Mouse (Mus musculus) left cerebral cortex, postnatal 36 days (tissue): Measurements from ENCODE around the gene Glmp. TPM values are rescaled to one million over a fixed set of nuclear protein-coding genes. Genes with fewer than 3 reads are reported as not detected.

Source experiments
- DNase-seq, 2 experiments: peaks; one replicate each; pipeline ENCODE4 v3.0.0; 2021 to 2022; ENCODE audit warnings: low spot score in 2 of 2, mixed read lengths in 1 of 2
- intact Hi-C: fragments of 180-260 bp; cut with DNase I; formaldehyde crosslinking; loops from one replicate; pipeline ENCODE4 v1.15.1; 2025
- total RNA-seq, 2 experiments: library from RNA; stranded (reverse); gene quantifications; 2 replicates each; pipeline ENCODE4 v1.2.3; 2021

Glmp gene
- total RNA-seq, 2 experiments from 2014 or later = 90.8 to 101 TPM

DNA sequence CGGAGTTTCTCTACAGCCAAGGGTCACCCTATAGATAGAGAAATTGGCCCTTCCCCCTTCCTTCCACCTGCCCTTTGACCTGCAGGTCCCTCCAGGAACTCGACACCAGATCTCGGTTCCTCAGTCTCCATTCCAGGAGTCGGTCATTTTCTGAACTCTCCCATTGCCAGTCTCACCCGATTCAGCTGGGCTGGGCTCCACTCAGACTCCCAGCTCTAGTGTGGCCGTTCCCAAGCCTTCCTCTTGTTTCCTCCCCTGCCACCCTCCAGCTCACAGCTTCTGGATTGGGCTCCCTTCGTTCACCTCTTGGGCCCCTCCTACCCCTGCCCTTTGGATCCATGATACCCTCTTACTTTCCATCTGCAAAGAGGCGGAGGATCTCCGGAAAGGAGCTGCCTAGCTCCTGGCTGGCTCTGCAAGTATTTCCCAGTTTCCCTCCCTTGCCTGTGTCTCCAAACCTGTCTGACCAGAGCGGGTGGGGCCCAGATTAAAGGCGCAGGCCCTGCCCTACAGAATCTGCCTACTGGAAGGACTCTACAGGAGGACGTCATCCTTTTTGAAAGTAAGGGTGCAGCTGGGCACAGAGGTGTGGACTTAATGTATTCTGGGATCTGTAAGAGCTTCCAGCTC is 9.3 kb downstream of the Glmp start:
- DNase-seq = no peak
- intact Hi-C loops = no loop called here

DNA sequence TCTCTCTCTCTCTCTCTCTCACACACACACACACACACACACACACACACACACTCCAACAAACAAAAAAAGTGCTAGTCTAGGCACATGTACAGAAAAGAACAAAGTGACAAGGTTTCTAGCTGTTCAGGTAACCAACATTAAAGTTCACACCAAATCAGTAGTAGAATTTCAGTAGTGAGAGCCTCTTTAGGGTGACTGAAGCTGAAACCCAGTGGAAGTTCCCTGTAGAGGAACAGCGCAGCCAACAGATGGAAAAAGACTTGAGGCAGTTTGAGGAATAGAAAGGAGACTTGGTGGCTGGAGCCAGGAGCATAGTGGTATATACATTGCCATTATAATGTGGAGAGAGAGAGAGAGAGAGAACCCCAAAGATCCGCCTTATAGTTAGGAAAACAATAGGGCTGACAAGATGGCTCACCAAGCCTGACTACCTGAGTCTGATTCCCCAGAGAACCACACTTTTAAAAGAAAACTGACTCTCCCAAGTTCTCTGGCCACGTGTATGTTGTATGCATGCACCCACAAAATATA is 10.1 kb downstream of the Glmp start:
- intact Hi-C loops = loop anchor here (5.0 kb wide), 1 partner anchor 38 kb away; the partner anchor contains the start of genes Cct3 and Tsacc
- no peak for DNase-seq

DNA sequence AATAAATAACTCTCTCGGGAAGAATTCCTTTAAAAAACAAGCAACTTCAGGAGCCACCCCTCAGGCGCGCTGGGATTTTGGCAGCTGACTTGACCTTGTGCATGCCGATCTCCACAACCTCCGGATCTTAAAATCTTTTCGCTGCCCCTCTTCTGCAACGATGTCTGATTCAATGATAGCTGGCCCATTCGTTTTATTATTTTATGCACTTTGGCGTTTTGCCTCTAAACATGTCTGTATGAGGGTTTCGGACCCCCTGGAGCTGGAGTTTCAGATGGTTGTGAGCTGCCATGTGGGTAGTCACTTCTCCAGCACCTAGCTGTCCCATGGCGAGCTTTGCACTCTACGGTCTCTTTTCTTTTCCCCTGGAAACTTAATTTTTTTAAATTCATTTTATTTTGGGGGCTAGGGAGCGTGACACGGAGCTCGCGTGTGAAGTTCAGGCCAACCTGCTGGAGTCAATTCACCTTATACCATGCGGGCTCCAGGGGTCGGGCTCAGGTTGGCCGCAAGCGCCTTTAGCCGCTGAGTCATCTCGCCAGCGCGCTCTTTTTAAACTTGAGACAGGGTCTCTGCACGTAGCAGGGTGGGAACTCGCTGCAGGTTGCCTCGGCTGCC is 10.7 kb downstream of the Glmp start:
- DNase-seq = no peak
- intact Hi-C loops = loop anchor here (5.0 kb wide), 1 partner anchor 38 kb away; the partner anchor contains the start of genes Cct3 and Tsacc

DNA sequence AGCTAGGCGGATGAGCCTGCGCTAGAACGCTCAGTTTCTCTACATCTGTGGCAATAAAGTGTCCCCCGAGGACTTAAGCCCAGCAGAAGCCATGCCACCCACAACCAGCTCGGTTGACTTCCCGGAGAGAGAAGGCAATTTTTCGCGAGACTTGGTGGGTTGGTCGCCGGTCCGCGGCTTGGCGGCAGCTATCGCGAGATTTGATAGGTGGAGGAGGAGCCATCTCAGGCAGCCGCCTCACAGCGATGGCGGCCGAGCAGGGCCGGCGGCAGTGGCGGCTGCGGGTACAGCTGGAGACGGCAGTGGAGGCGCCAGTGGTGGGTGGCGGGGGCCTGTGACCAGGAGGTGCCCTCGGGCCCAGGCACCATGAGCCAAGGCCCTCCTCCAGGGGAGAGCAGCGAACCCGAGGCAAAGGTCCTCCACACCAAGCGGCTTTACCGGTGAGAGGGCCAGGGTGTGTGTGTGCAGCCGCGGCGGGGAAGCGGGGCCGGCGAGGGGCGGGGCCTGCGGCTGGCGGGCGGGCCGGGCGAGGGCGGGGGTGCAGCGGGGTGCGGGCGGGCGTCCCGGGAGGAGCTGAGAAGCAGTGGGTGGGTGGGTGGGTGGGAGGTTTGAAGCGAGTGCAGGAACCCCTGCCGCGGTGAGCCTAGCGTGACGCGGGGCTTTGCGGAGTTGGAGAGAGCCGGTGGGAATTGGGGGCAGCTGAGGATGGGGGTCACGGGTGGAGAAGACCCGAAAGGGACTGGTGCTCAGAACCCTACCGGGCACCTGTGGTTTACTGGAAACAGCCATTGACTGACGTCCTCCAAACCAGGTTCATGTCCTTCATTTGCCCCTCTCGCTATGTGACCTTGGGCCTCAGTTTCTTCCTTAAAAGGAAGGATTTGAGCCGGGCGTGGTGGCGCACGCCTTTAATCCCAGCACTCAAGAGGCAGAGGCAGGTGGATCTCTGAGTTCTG is 11.5 kb downstream of the Glmp start, which contains the start of the genes Tmem79 and Smg5:
TSS of gene Tmem79 (minus strand) at position 91 of the 956 bp plus-strand sequence.
TSS of gene Smg5 (plus strand) at position 203 of the 956 bp plus-strand sequence.
- intact Hi-C loops = loop anchor here (5.0 kb wide), 1 partner anchor 39 kb away; the partner anchor contains the start of genes Cct3 and Tsacc
- DNase-seq = peak; percentile 97

DNA sequence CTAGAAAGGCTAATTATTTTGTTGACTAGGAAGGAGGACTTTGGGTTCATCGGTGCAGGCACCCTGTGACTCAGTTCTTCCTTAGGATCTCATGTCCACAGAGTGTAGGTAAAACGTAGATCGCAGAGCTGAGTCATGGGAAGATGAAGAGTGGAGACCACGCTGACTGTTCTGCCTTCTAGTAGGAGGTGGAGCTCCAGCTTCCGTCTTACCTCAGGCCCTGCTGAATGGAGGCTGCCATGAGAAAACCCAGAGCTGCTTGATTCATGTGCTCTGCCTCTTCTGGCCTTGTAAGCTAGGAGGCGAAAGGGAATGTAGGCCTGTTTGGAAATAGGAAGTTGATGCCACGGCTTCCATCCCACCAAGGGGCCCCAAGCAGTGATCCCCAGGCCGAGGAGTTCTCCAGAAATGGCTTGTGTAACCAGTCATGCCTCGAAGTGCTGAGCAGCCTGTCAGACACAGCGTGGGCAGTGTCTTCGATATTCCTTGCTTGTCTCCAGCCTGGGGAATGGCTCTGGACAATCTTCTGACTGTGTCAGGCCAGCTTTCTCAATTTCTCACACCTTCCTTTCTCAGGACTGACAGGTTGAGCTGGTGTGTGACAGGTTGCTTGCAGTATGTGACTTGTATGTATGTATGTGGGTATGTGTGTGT is 12.7 kb downstream of the Glmp start:
- intact Hi-C loops = loop anchor here (5.0 kb wide), 1 partner anchor 40 kb away; the partner anchor contains the start of genes Cct3 and Tsacc
- peak; percentile 54 to 59 for DNase-seq

DNA sequence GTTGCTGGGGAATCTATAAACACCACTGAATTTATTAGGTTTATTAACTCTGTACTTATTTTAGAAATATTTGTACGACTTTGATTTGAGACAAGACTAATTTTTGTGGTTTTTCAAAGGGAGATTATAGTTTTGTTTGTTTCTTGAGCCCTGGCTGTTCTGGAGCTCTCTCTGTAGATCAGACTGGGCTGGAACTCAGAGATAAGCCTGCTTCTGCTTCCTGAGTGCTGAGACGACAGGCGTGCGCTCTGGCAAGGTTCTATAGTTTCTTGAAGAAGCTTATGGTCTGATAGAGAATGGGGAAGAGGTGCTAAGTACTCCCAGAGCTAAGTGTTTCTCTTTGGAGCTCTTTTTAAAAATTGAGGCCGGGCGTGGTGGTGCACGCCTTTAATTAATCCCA is 13.5 kb downstream of the Glmp start:
- no peak for DNase-seq
- intact Hi-C loops = loop anchor here (5.0 kb wide), 1 partner anchor 41 kb away; the partner anchor contains the start of genes Cct3 and Tsacc

DNA sequence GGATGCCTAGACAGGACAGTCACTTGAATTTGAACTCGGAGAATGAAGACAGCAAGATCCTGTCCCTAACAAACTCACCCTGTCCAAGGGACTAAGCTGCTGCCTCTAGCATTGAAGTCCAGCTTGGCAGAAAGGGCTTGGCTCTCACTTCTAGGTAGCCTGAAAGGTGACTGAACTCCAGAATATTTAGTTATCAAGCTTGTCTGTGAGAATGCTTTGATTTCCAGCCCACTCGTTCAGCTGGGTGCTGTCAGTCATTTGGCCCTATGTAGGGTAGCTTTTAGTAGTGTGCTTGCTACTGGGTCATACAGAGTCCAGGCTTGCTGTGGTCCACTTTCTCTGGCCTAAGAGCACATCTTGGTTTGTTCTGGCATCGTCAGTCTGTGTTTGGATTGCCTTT is 14.2 kb downstream of the Glmp start:
- intact Hi-C loops = loop anchor here (5.0 kb wide), 1 partner anchor 42 kb away; the partner anchor contains the start of genes Cct3 and Tsacc
- no peak for DNase-seq

DNA sequence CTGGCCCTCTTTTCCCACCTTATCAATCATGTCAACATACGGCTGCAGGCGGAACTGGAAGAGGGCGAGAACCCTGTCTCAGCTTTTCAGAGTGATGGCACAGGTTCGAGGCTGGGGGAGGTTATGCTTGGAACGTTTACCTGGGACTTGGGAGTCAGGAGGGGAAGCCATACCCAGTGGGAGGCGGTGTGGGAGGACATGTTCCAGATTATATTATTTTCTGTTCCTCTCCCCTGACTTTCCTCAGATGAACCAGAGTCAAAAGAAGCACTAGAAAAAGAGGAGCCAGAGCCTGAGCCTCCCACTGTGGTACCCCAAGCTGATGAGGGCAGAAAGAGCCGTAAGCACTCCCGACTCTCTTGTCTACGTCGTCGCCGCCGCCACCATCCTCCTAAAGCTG is 25.9 kb downstream of the Glmp start:
- DNase-seq = no peak

DNA sequence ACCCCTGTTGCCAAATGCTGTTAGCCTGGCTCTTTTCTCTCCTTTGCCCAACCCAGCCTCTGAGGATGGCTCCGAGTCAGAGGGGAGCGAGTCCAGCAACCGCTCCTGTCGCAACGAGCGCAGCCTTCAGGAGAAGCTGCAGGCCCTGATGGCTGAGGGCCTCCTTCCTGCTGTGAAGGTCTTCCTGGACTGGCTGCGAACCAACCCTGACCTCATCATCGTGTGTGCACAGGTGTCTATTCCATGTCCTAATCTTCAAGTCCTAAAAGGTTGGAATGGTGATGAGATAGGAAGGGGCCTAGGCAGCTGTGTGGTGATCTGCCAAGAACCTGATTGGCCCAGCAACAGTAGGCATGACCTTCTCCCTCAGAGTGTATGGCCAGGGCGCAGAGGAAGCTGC is 28.1 kb downstream of the Glmp start:
- intact Hi-C loops = loop anchor here (5.0 kb wide), 1 partner anchor 41 kb away; no protein-coding TSS in a partner anchor
- no peak for DNase-seq

More for the DNA sequence above, 25.9 kb downstream of the Glmp start:
- intact Hi-C loops = loop anchor here (5.0 kb wide), 1 partner anchor 38 kb away; no protein-coding TSS in a partner anchor

DNA sequence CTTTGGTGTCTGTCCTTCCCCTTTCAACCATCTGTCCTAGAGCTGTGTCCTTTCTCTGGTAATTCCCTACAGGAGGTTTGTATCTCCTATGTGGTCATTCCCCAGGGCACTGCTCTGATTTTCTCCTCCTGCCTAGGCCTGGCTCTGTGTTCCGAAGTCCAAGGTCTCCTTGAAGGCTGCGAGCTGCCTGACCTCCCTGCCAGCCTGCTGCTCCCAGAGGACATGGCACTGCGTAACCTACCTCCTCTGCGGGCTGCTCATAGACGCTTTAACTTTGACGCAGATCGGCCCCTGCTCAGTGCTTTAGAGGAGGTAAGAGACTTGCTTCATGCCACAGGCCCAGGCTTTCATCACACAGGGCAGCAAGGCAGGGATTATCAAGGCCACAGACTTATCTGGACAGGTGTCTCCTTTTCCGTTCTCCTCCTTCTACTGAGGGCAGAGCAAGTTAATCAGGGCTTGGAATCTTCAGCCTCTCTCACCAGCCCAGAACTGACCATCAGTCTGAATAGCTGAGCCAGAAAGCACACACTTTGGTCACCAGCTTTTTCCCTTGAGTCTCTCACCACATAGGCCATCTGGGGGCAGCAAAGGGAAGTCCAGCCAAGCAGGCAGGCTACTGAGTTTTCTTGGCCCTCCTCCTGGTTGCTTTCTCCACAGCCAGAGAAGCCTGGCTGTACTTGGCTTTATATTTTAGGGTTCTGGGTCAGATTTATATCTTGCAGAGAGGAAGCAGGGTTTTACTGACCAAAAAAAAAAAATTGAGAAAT is 29.8 kb downstream of the Glmp start:
- no peak for DNase-seq
- intact Hi-C loops = loop anchor here (5.0 kb wide), 1 partner anchor 42 kb away; no protein-coding TSS in a partner anchor

DNA sequence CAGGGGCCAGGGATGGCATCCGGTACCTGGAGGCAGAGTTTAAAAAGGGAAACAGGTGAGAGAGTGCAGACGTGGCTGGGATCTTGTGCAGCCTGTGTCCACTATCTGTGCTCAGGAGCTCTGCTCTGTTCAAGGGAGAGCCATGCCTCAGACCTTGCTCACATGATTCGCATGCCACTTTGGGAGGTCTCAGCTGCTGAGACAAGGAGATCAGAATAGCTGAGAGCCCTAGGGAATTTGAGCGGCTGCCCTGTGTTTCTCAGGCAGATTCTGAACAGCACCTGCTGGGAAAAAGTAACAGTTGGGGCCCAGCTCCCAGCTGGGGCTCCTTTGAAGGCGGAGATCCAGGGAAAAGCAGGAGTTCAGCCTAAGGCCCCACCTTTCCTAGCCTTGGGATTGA is 34.8 kb downstream of the Glmp start:
- intact Hi-C loops = no loop called here
- DNase-seq = no peak

DNA sequence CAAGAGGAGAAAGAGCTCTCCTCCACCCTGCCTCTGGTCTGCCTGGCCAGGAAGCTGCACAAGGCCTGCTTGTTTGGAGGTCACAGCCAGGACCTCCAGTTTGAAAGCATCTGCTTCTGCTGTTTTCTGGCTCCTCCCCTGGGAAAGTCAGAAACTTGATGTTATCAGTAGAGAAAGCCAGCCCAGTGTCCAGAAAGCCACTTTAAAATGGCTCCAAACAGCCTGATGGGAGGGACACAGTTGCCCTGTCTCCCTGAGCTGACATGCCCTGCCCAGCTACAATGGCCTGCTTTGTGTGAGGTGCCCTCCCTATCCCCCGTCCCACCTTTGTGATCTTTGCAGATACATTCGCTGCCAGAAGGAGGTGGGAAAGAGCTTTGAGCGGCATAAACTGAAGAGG is 35.2 kb downstream of the Glmp start:
- intact Hi-C loops = no loop called here
- DNase-seq = no peak

DNA sequence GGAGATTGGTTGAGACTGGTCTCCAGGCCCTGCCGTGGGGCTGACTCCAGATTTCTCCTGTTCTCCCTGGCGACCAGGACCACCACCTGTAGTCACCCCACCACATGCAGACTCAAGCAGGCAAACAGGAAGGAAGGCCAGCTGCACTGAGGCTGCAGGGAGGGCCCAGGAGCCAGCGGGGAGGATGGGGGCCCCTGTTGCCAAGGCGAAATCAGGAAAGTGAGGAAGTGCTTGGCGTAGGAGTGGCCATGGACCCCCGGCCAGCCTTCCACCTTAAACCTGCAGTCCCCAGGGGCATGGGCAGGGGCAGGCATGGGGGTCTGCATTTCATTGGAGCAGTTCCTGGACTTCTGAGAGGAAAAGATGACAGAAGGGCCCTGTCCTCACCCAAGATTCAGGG is 36.3 kb downstream of the Glmp start:
- intact Hi-C loops = no loop called here
- DNase-seq = no peak

DNA sequence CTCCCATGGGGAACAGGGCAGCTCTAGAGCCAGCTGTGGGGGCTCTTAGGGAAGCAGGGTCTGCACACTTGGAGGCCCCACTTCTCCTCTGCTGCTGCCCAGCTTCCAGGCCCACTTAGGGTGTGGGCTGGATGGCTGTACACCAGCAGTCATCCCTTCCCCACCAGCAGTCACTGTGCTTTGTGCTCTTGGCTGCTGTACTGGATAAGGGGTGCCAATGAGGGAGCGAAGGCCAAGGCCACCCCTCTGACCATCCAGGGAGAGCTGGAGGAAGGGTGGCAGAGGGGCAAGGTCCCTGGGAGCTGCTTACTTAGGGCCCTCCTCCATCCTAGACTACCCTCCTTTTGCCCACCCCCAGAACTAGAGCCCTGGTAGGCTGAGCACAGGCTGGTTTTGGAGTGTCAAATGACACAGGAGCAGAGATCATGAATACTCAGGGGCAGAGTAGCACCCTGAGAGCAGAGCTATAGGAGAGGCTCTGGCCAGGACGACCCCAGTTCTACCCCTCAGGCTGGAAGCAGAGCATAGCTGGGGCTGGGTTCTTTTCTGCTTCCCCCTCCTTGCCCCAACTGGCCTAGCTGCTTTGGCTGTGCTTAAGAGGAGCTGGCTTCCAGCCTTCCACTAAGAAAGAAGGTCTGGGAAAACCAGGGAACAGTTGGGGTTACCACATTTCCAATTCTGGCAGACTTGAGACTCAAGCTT is 36.9 kb downstream of the Glmp start:
- intact Hi-C loops = no loop called here
- no peak for DNase-seq

DNA sequence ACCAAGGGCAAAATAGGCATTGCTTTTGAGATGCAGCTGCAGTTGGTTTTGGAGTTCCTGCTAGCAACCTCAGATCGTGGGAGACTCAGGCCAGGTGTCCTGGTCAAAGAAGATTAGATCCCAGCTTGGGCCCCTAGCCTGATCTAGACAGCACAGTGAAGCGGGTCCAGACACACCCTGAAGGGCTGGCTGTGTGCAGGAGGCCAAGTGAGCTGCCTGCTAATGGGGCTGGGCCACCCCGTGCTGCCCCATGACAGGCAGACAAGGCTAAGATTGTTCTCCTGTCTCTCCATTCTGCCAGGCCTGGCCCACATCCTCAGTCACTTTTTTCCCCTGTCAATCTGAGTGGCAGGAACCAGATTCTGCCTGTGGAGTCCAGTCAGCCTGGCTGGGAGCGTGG is 38.9 kb downstream of the Glmp start:
- intact Hi-C loops = no loop called here

DNA sequence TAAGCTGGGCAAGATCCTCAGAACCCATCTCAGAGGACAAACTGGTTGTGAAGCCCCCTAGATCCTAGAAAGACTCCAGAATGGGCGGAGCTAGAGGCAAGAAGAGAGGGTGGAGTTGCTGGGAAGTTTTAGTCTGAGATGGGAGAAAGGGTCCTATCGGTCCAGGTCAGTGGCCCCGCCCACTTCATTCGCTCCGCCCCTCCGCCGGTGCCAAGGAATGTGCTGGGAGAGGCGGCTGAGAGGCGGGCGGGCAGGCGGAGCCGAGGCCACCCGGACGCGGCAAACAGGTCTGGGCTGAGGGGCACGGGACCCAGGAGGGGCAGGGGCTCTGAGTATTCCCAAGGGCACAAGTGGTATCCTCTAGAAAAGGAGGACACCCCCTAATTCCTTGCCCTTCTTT is 39.5 kb downstream of the Glmp start, which contains the start of gene Paqr6:
TSS of gene Paqr6 (plus strand) at position 248 of the 400 bp plus-strand sequence.
- intact Hi-C loops = no loop called here
- no peak for DNase-seq

More for the DNA sequence above, 38.9 kb downstream of the Glmp start:
- DNase-seq = no peak

DNA sequence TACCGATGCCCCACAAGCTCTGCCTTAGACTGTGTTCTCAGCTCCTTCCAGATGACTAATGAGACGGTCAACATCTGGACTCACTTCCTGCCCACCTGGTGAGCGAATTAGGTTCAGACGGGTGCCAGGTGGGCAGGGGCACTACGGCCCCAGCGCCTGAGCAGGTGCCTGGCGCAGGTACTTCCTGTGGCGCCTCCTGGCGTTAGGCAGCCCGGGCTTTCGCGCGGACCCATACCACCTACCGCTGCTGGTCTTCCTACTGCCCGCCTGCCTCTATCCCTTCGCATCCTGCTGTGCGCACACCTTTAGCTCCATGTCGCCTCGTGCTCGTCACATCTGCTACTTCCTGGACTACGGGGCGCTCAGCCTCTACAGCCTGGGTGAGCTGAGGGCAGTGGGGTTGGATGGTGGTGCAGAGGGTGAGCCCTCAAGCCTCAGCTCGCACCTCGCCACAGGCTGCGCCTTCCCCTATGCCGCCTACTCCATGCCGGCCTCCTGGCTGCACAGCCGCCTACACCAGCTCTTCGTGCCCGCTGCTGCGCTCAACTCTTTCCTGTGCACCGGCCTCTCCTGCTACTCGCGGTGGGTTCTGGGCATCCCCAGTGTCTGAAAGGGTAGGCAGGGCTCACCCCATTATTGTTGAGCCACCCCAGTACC is 41.0 kb downstream of the Glmp start:
- intact Hi-C loops = no loop called here
- peak in 1 of 2 experiments; percentile 43 for DNase-seq
